10 mouse cellular contexts compared by ENCODE assay signal in the genomic region with DNA sequence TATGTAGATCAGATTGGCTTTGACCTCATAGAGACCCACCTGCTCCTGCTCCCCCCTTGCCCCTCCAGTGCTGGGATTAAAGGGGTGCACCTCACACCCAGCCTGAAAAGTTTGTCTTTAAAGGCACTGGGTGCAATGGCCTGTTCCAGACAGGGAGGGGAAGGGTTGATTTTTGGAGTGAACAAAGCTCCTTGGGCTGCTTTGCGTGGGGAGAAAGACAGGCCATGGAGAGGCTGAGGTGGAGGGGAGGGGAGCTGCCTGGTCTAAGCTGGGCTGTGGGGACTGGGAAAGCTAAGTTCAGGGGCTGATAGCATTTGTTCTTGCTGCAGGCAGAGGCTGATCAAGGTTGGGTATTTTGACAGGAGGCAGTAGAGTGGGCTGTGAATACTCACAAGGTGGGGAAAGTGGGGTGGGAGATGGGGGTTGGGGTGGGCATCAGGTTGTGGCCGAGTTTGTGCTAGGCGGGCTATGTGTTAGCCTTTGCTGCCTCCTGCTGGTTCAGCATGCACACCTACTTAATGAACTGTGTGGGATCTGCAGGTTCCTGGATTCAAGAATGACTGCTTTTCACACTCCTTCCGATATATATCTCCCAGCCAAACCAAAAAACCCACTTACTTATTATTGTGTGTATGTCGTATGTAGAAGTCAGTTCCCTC. TPM values are rescaled to one million over a fixed set of nuclear protein-coding genes. Genes with fewer than 3 reads are reported as not detected.
DNase-seq lines count a peak whose midpoint lies in the region; ATAC-seq and TF ChIP-seq lines count a peak whose summit lies in the region.
"Had no signal": no experiment of that assay in that cellular context is flagged by ENCODE, and none has a peak within 500 bp of the region (broad histone marks: within the 10 kb centered on the region; RNA-seq: fewer than 3 reads in every experiment).

No protein-coding gene starts in this region.

- no peaks in the 10 kb centered on the region for H3K27me3 ChIP-seq in midbrain, embryonic 11.5 days (ENCODE audit: control insufficient read depth, insufficient read depth, low read length)

- WGBS in lung, adult 2 months = 43% methylated on average over 5 of the region's 5 CpGs
- 44% methylated on average over 5 of the region's 5 CpGs for WGBS in midbrain, embryonic 11.5 days

- ATAC-seq in midbrain, embryonic 11.5 days (ENCODE audit: low FRiP score) = no peak

- H3K9me3 ChIP-seq in midbrain, embryonic 11.5 days (ENCODE audit: control insufficient read depth, low read length) = no peaks in the 10 kb centered on the region

- H3K36me3 ChIP-seq in midbrain, embryonic 11.5 days (ENCODE audit: control insufficient read depth, insufficient read depth, low read length) = no peaks in the 10 kb centered on the region

- peak; percentile 55 for TF ChIP-seq CTCF in cortical plate, adult 2 months (IDR thresholded peaks at IDR 0.05; ENCODE audit: extremely low read depth, insufficient read depth, low read length)
- TF ChIP-seq CTCF in lung, adult 2 months (IDR thresholded peaks at IDR 0.05; ENCODE audit: insufficient read depth, low read length) = peak; percentile 83

- H3K4me1 ChIP-seq in cortical plate, adult 2 months (ENCODE audit: control insufficient read depth, insufficient read depth, low read length) = no peaks in the 10 kb centered on the region; the same call in 1 of the 2 replicates
- peaks cover 13% of the 10 kb centered on the region for H3K4me1 ChIP-seq in lung, adult 2 months (ENCODE audit: control insufficient read depth, insufficient read depth, low read length)
- no peaks in the 10 kb centered on the region for H3K4me1 ChIP-seq in midbrain, embryonic 11.5 days (ENCODE audit: control insufficient read depth, insufficient read depth, low read length)

- peak; percentile 65 for DNase-seq in adrenal gland, postnatal 10 days
- no peak for DNase-seq in adrenal gland, adult 18-20 months (ENCODE audit: low spot score in 2 of 2)
- DNase-seq in 3T3-L1 (ENCODE audit: low read depth, low spot score) = peak; percentile 49
- peak; percentile 46 for DNase-seq in lung, adult 2 months
- peak; percentile 76 for DNase-seq in thymus, postnatal 25 days
- DNase-seq in midbrain, embryonic 11.5 days (ENCODE audit: low spot score, missing footprints) = no peak
- no peak for DNase-seq in ovary, postnatal 36 days (ENCODE audit: low spot score)

- TF ChIP-seq POLR2A in cortical plate, adult 2 months (IDR thresholded peaks at IDR 0.05; ENCODE audit: extremely low read depth, insufficient read depth, low read length) = no peak
- no peak for TF ChIP-seq POLR2A in lung, adult 2 months (IDR thresholded peaks at IDR 0.05; ENCODE audit: borderline replicate concordance, extremely low read depth, low read depth, low read length)

- H3K9ac ChIP-seq in midbrain, embryonic 11.5 days (ENCODE audit: low read length) = no peak overlapping the region

- H3K27ac ChIP-seq in cortical plate, adult 2 months (ENCODE audit: insufficient read depth, low read length) = no peak overlapping the region
- H3K27ac ChIP-seq in midbrain, embryonic 11.5 days (ENCODE audit: low read depth, low read length) = no peak overlapping the region

- no peak overlapping the region for H3K4me3 ChIP-seq in cortical plate, adult 2 months (ENCODE audit: insufficient read depth, low read length)
- no peak overlapping the region for H3K4me3 ChIP-seq in lung, adult 2 months (replicated peaks; ENCODE audit: extremely low read depth, low read depth, low read length)
- no peak overlapping the region for H3K4me3 ChIP-seq in midbrain, embryonic 11.5 days (ENCODE audit: low read depth, low read length)

- no peak overlapping the region for H3K4me2 ChIP-seq in midbrain, embryonic 11.5 days

RNA-seq across cellular contexts. Expression of gene Ceacam16, which starts 11.0 kb away (rescaled TPM):
- total RNA-seq in adrenal gland, postnatal 10 days (2021) = under 1 TPM in 1 of 2 experiments, not detected in 1; 0.18 TPM
- not detected for total RNA-seq in adrenal gland, adult 18-20 months (2021)
- not detected in 2 replicates for polyA plus RNA-seq in cortical plate, adult 2 months (2012; rRNA removed)
- 0.90 and 2.5 TPM in 2 replicates for polyA plus RNA-seq in lung, adult 2 months (2012; rRNA removed)
- not detected in 2 replicates for polyA plus RNA-seq in midbrain, embryonic 11.5 days (2014; fragmentation: Nextera tagmentation; extraction: Ambion mirVana)
- polyA plus RNA-seq: heart, embryonic 16.5 days had no signal

RNA-seq across cellular contexts. Expression of gene Ceacam19, which starts 15.7 kb away (rescaled TPM):
- total RNA-seq in adrenal gland, postnatal 10 days (2021) = not detected
- not detected for total RNA-seq in adrenal gland, adult 18-20 months (2021)
- polyA plus RNA-seq in cortical plate, adult 2 months (2012; rRNA removed) = not detected in 2 replicates
- polyA plus RNA-seq in lung, adult 2 months (2012; rRNA removed) = 2.0 TPM in 1 of 2 replicates, not detected in the other
- polyA plus RNA-seq in midbrain, embryonic 11.5 days (2014; fragmentation: Nextera tagmentation; extraction: Ambion mirVana) = not detected in 2 replicates
- polyA plus RNA-seq: neural tube, embryonic 14.5 days had no signal

RNA-seq across cellular contexts. Expression of gene Gm19345, which starts 20.3 kb away (rescaled TPM):
- not detected for total RNA-seq in adrenal gland, postnatal 10 days (2021)
- not detected for total RNA-seq in adrenal gland, adult 18-20 months (2021)
- polyA plus RNA-seq in cortical plate, adult 2 months (2012; rRNA removed) = 3.0 and 3.9 TPM in 2 replicates
- 0.52 TPM in 1 of 2 replicates, not detected in the other for polyA plus RNA-seq in lung, adult 2 months (2012; rRNA removed)
- polyA plus RNA-seq in midbrain, embryonic 11.5 days (2014; fragmentation: Nextera tagmentation; extraction: Ambion mirVana) = 0.22 TPM in 1 of 2 replicates, not detected in the other
- polyA plus RNA-seq: heart, embryonic 16.5 days had no signal

RNA-seq across cellular contexts. Expression of gene Pvr, which starts 48.9 kb away (rescaled TPM):
- total RNA-seq in adrenal gland, postnatal 10 days (2021) = 10 to 100 TPM; 20.9 to 24.9 TPM
- 10 to 100 TPM; 20.8 to 32.4 TPM for total RNA-seq in adrenal gland, adult 18-20 months (2021)
- polyA plus RNA-seq in cortical plate, adult 2 months (2012; rRNA removed) = 9.7 and 11.8 TPM in 2 replicates
- 23.7 and 24.7 TPM in 2 replicates for polyA plus RNA-seq in lung, adult 2 months (2012; rRNA removed)
- 2.8 and 3.0 TPM in 2 replicates for polyA plus RNA-seq in midbrain, embryonic 11.5 days (2014; fragmentation: Nextera tagmentation; extraction: Ambion mirVana)

RNA-seq across cellular contexts. Expression of gene Bcl3, which starts 49.5 kb away (rescaled TPM):
- 10 to 100 TPM; 15.4 to 16.6 TPM for total RNA-seq in adrenal gland, postnatal 10 days (2021)
- total RNA-seq in adrenal gland, adult 18-20 months (2021) = 10 to 100 TPM; 21.9 to 34.8 TPM
- 0.42 and 0.53 TPM in 2 replicates for polyA plus RNA-seq in cortical plate, adult 2 months (2012; rRNA removed)
- polyA plus RNA-seq in lung, adult 2 months (2012; rRNA removed) = 38.7 and 71.2 TPM in 2 replicates
- polyA plus RNA-seq in midbrain, embryonic 11.5 days (2014; fragmentation: Nextera tagmentation; extraction: Ambion mirVana) = 0.47 and 0.67 TPM in 2 replicates

Comparison
In these comparisons a context has a peak if more than half of its experiments do, and no peak if none do; other contexts are left out.
1. DNase-seq: peak in adrenal gland, postnatal 10 days (single experiment), 3T3-L1 (single experiment), lung, adult 2 months (single experiment) and thymus, postnatal 25 days (single experiment); none in adrenal gland, adult 18-20 months (0 of 2), midbrain, embryonic 11.5 days (single experiment) and ovary, postnatal 36 days (single experiment).